In genomic region chr19:38455228-38455627, GRCm38 (mm10) we compare ENCODE assay signal across 26 mouse cellular contexts. TPM values are rescaled to one million over a fixed set of nuclear protein-coding genes. Genes with fewer than 3 reads are reported as not detected.
DNase-seq lines count a peak whose midpoint lies in the region; ATAC-seq lines count a peak whose summit lies in the region.
"Had no signal": no experiment of that assay in that cellular context is flagged by ENCODE, and none has a peak within 500 bp of the region (broad histone marks: within the 10 kb centered on the region; RNA-seq: fewer than 3 reads in every experiment).

No protein-coding gene starts in this region.

- DNase-seq in frontal cortex, postnatal 10 days (ENCODE audit: low spot score in 2 of 2) = no peak
- DNase-seq in left cerebral cortex, adult 18-20 months (ENCODE audit: low spot score in 2 of 2) = peak; percentile 20 to 26
- no peak for DNase-seq in left cerebral cortex, postnatal 4 days
- DNase-seq in 3134 (ENCODE audit: extremely low read depth, insufficient read length, low spot score) = peak; percentile 19
- DNase-seq in adrenal gland, postnatal 25 days = no peak
- DNase-seq in spleen, postnatal 10 days (ENCODE audit: low spot score in 2 of 2) = no peak
- DNase-seq: adrenal gland, postnatal 36 days; cerebellum, adult 2 months; cerebellum, postnatal 25 days; heart, postnatal 14 days; kidney, adult 11 months; kidney, postnatal 14 days; lung, embryonic 14.5 days; lung, postnatal 14 days; midbrain, embryonic 14.5 days had no signal

- no peaks in the 10 kb centered on the region for H3K27me3 ChIP-seq in embryonic facial prominence, embryonic 15.5 days
- H3K27me3 ChIP-seq: hindbrain, embryonic 15.5 days; liver, embryonic 15.5 days had no signal

- H3K27ac ChIP-seq in embryonic facial prominence, embryonic 15.5 days (replicated peaks) = peak overlapping the region; percentile 44; the same call in 1 of the 2 replicates
- H3K27ac ChIP-seq: hindbrain, embryonic 10.5 days; hindbrain, embryonic 15.5 days; liver, embryonic 15.5 days had no signal

- no peak overlapping the region for H3K9ac ChIP-seq in embryonic facial prominence, embryonic 15.5 days
- H3K9ac ChIP-seq: hindbrain, embryonic 15.5 days; liver, embryonic 15.5 days; lung, embryonic 14.5 days had no signal

- 57% methylated on average over 10 of the region's 10 CpGs for WGBS in embryonic facial prominence, embryonic 15.5 days

- 0 out of 2 replicates have a peak, but pooled peaks cover 3% of the 10 kb centered on the region for H3K9me3 ChIP-seq in embryonic facial prominence, embryonic 15.5 days (replicated peaks)
- H3K9me3 ChIP-seq: hindbrain, embryonic 15.5 days; liver, embryonic 15.5 days had no signal

- H3K4me2 ChIP-seq in embryonic facial prominence, embryonic 15.5 days (replicated peaks) = no peak overlapping the region
- H3K4me2 ChIP-seq: hindbrain, embryonic 15.5 days; liver, embryonic 15.5 days; lung, embryonic 14.5 days had no signal

- no peak overlapping the region for H3K4me3 ChIP-seq in embryonic facial prominence, embryonic 15.5 days (replicated peaks)
- H3K4me3 ChIP-seq: erythroblast, embryonic 14.5 days; hindbrain, embryonic 10.5 days; hindbrain, embryonic 15.5 days; liver, embryonic 15.5 days had no signal

- H3K36me3 ChIP-seq in embryonic facial prominence, embryonic 15.5 days = no peaks in the 10 kb centered on the region
- H3K36me3 ChIP-seq: hindbrain, embryonic 10.5 days; hindbrain, embryonic 15.5 days; liver, embryonic 15.5 days had no signal

- intact Hi-C loops in left cerebral cortex, postnatal 4 days (cut with DNase I) = no loop called here

- H3K4me1 ChIP-seq in embryonic facial prominence, embryonic 15.5 days = peaks cover 3% of the 10 kb centered on the region; the same call in 1 of the 2 replicates
- H3K4me1 ChIP-seq: hindbrain, embryonic 10.5 days; hindbrain, embryonic 15.5 days; liver, embryonic 15.5 days had no signal

- peak; percentile 72 for ATAC-seq in frontal cortex, adult (ENCODE audit: low TSS enrichment)
- peak; percentile 63; the same call in 1 of the 2 replicates for ATAC-seq in embryonic facial prominence, embryonic 15.5 days (ENCODE audit: insufficient number of reproducible peaks, low FRiP score, low TSS enrichment, low read depth)
- ATAC-seq: forebrain, embryonic 16.5 days; inflammation-experienced regulatory T-cells, adult 6 months had no signal

RNA-seq across cellular contexts. Expression of gene Plce1, which starts 25.7 kb away (rescaled TPM):
- 1 to 10 TPM; 4.9 to 5.3 TPM for total RNA-seq in left cerebral cortex, adult 18-20 months (2021)
- 1 to 10 TPM; 9.0 to 9.1 TPM for total RNA-seq in left cerebral cortex, postnatal 4 days (2021)
- polyA plus RNA-seq in embryonic facial prominence, embryonic 15.5 days (2015; fragmentation: Nextera tagmentation; extraction: Ambion mirVana) = 5.3 and 5.9 TPM in 2 replicates
- total RNA-seq in adrenal gland, postnatal 25 days (2021) = 4.0 and 4.7 TPM in 2 replicates
- total RNA-seq: MEL; monocyte, adult 5-6 weeks; neutrophil, adult 5-6 weeks had no signal
- polyA plus RNA-seq: erythroblast, embryonic 14.5 days had no signal

RNA-seq across cellular contexts. Expression of gene Slc35g1, which starts 59.4 kb away (rescaled TPM):
- 1 to 10 TPM; 1.5 to 2.0 TPM for total RNA-seq in left cerebral cortex, adult 18-20 months (2021)
- 1 to 10 TPM; 2.2 to 2.3 TPM for total RNA-seq in left cerebral cortex, postnatal 4 days (2021)
- polyA plus RNA-seq in embryonic facial prominence, embryonic 15.5 days (2015; fragmentation: Nextera tagmentation; extraction: Ambion mirVana) = 3.0 and 3.1 TPM in 2 replicates
- total RNA-seq in adrenal gland, postnatal 25 days (2021) = 22.5 and 28.3 TPM in 2 replicates

Comparison
In these comparisons a context has a peak if more than half of its experiments do, and no peak if none do; other contexts are left out.
1. DNase-seq: peak in left cerebral cortex, adult 18-20 months (2 of 2) and 3134 (single experiment); none in frontal cortex, postnatal 10 days (0 of 2), left cerebral cortex, postnatal 4 days (single experiment), adrenal gland, postnatal 25 days (single experiment) and spleen, postnatal 10 days (0 of 2).